Mouse (Mus musculus): Measurements from ENCODE around the gene Ptgfr.

GRCm38 (mm10) chr3:151837749-151838148 is 319 bp upstream of the Ptgfr start:
- TF ChIP-seq POLR2A (IDR thresholded peaks at IDR 0.05; ENCODE audit: low read depth, low read length) (no peak), CTCF (IDR thresholded peaks at IDR 0.05; ENCODE audit: borderline replicate concordance, insufficient read depth, low read length) (no peak)
